Mouse (Mus musculus): ENCODE measurements around the gene Kcne2. TPM values are rescaled to one million over a fixed set of nuclear protein-coding genes. Genes with fewer than 3 reads are reported as not detected.

The Kcne2 gene
- 0.09 and 0.14 TPM in 2 replicates for polyA plus RNA-seq (2015; fragmentation: Nextera tagmentation; extraction: Ambion mirVana)

GRCm38 (mm10) chr16:92292101-92292500 is at the start of gene Kcne2:
Gene Kcne2, plus strand, starts transcription at chr16:92292389.
- Histone ChIP-seq H3K9me3 (no peaks in the 10 kb centered on the region; the same call in 1 of the 2 replicates), H3K4me1 (no peaks in the 10 kb centered on the region), H3K27ac (no peak within 1 kb of the TSS), H3K4me2 (replicated peaks) (no peak within 1 kb of the TSS), H3K27me3 (0 out of 2 replicates have a peak, but pooled peaks cover 8% of the 10 kb centered on the region), H3K36me3 (no peaks in the 10 kb centered on the region), H3K4me3 (no peak within 1 kb of the TSS), H3K9ac (no peak within 1 kb of the TSS)
- ATAC-seq (ENCODE audit: low FRiP score, low read depth), result no peak
- WGBS, result 63% methylated on average over 10 of the region's 10 CpGs

- H3K27me3 ChIP-seq, result no peaks in the 10 kb centered on the region
- WGBS, result 39% methylated on average over 2 of the region's 2 CpGs
- ATAC-seq (ENCODE audit: low FRiP score, low read depth), result no peak
Measured at GRCm38 (mm10) chr16:92245909-92246308, 46.3 kb upstream of the Kcne2 start.

GRCm38 (mm10) chr16:92246974-92247373 is 45.2 kb upstream of the Kcne2 start:
- Histone ChIP-seq H3K36me3 (no peaks in the 10 kb centered on the region), H3K27ac (no peak overlapping the region), H3K9ac (no peak overlapping the region), H3K4me2 (replicated peaks) (no peak overlapping the region), H3K27me3 (no peaks in the 10 kb centered on the region), H3K9me3 (no peaks in the 10 kb centered on the region), H3K4me3 (no peak overlapping the region), H3K4me1 (no peaks in the 10 kb centered on the region)
- no peak for ATAC-seq (ENCODE audit: low FRiP score, low read depth)
- WGBS, result 79% methylated on average over 2 of the region's 2 CpGs

More at GRCm38 (mm10) chr16:92245909-92246308, 46.3 kb upstream of the Kcne2 start:
- no peak overlapping the region for H3K9ac ChIP-seq
- no peak overlapping the region for H3K4me3 ChIP-seq
- no peak overlapping the region for H3K4me2 ChIP-seq (replicated peaks)
- H3K36me3 ChIP-seq, result no peaks in the 10 kb centered on the region
- no peak overlapping the region for H3K27ac ChIP-seq
- no peaks in the 10 kb centered on the region for H3K4me1 ChIP-seq
- no peaks in the 10 kb centered on the region for H3K9me3 ChIP-seq

GRCm38 (mm10) chr16:92247700-92248099 is 44.5 kb upstream of the Kcne2 start:
- Histone ChIP-seq H3K4me3 (no peak overlapping the region), H3K9ac (no peak overlapping the region), H3K4me2 (replicated peaks) (no peak overlapping the region), H3K27ac (no peak overlapping the region), H3K36me3 (no peaks in the 10 kb centered on the region), H3K4me1 (peaks cover 1% of the 10 kb centered on the region), H3K27me3 (no peaks in the 10 kb centered on the region; the same call in 1 of the 2 replicates), H3K9me3 (no peaks in the 10 kb centered on the region)
- 54% methylated on average over 11 of the region's 11 CpGs for WGBS
- no peak for ATAC-seq (ENCODE audit: low FRiP score, low read depth)

- no peak overlapping the region for H3K4me2 ChIP-seq (replicated peaks)
- H3K27ac ChIP-seq, result no peak overlapping the region
- H3K9me3 ChIP-seq, result no peaks in the 10 kb centered on the region
- no peak overlapping the region for H3K9ac ChIP-seq
- H3K27me3 ChIP-seq, result no peaks in the 10 kb centered on the region; the same call in 1 of the 2 replicates
- 76% methylated on average over 3 of the region's 3 CpGs for WGBS
- H3K36me3 ChIP-seq, result no peaks in the 10 kb centered on the region
- H3K4me3 ChIP-seq, result no peak overlapping the region
- peaks cover 6% of the 10 kb centered on the region for H3K4me1 ChIP-seq
- no peak for ATAC-seq (ENCODE audit: low FRiP score, low read depth)
Measured at GRCm38 (mm10) chr16:92249681-92250080, 42.5 kb upstream of the Kcne2 start.

DNA sequence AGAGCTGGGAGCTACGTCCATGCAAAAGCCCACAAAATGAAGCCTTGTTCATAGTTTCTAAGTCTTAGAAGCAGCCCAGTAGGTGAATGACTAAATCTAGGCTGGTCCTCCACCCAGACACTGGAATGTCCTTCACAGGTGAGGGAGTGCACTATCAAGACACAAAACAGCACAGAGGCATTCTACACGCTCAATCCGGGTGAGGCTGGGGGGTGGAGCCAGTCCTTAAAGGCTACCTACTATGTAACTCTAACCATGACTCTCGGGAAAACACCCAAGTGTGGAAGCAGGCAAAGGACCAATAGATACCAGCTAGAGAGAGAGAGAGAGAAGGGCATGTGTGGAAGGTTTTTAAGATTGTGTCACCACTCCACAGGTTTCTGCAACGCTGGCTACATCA is 41.7 kb upstream of the Kcne2 start:
- 89% methylated on average over 5 of the region's 5 CpGs for WGBS
- Histone ChIP-seq H3K27me3 (no peaks in the 10 kb centered on the region; the same call in 1 of the 2 replicates), H3K36me3 (no peaks in the 10 kb centered on the region), H3K4me2 (replicated peaks) (no peak overlapping the region), H3K4me3 (no peak overlapping the region), H3K4me1 (peaks cover 6% of the 10 kb centered on the region), H3K27ac (no peak overlapping the region), H3K9ac (no peak overlapping the region), H3K9me3 (no peaks in the 10 kb centered on the region)
- ATAC-seq (ENCODE audit: low FRiP score, low read depth), result no peak

GRCm38 (mm10) chr16:92254316-92254715 is 37.9 kb upstream of the Kcne2 start:
- WGBS, result 90% methylated on average over 3 of the region's 3 CpGs
- Histone ChIP-seq H3K36me3 (no peaks in the 10 kb centered on the region), H3K4me2 (replicated peaks) (no peak overlapping the region), H3K4me3 (no peak overlapping the region), H3K9me3 (no peaks in the 10 kb centered on the region), H3K27me3 (no peaks in the 10 kb centered on the region; the same call in 1 of the 2 replicates), H3K4me1 (peaks cover 6% of the 10 kb centered on the region), H3K9ac (no peak overlapping the region), H3K27ac (no peak overlapping the region)
- ATAC-seq (ENCODE audit: low FRiP score, low read depth), result no peak

- H3K4me2 ChIP-seq (replicated peaks), result no peak overlapping the region
- no peak overlapping the region for H3K27ac ChIP-seq
- no peaks in the 10 kb centered on the region for H3K36me3 ChIP-seq
- H3K9me3 ChIP-seq, result no peaks in the 10 kb centered on the region
- no peak for ATAC-seq (ENCODE audit: low FRiP score, low read depth)
- 79% methylated on average over 12 of the region's 12 CpGs for WGBS
- no peak overlapping the region for H3K9ac ChIP-seq
- H3K4me1 ChIP-seq, result no peaks in the 10 kb centered on the region
- no peaks in the 10 kb centered on the region for H3K27me3 ChIP-seq
- no peak overlapping the region for H3K4me3 ChIP-seq
Measured at GRCm38 (mm10) chr16:92267861-92268260, 24.3 kb upstream of the Kcne2 start.

- Histone ChIP-seq H3K36me3 (no peaks in the 10 kb centered on the region), H3K27ac (no peak overlapping the region), H3K9ac (no peak overlapping the region), H3K9me3 (no peaks in the 10 kb centered on the region), H3K4me1 (no peaks in the 10 kb centered on the region), H3K27me3 (no peaks in the 10 kb centered on the region), H3K4me2 (replicated peaks) (no peak overlapping the region), H3K4me3 (no peak overlapping the region)
- WGBS, result 48% methylated on average over 5 of the region's 5 CpGs
- no peak for ATAC-seq (ENCODE audit: low FRiP score, low read depth)
Measured at GRCm38 (mm10) chr16:92274516-92274915, 17.7 kb upstream of the Kcne2 start.

DNA sequence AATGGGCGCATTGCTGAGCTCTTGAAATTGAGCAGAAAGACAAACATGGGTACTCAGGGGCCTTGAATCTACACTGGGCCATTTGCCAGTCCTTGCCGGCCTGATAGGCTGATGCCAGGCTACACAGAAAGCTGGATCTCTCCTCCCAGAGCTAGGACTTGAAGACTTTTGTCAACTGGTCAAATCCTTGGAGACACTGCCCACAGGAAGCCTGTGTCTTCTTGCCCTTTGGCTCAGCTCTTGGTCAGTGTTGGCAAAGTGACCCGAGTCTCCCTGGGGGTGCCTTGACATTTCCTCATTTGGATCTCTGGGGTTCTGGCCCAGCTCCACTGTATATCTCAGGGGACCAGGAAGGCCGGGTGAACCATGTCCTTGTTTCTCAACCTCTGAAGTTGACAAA is 16.7 kb upstream of the Kcne2 start:
- Histone ChIP-seq H3K9ac (no peak overlapping the region), H3K4me1 (no peaks in the 10 kb centered on the region), H3K4me2 (replicated peaks) (no peak overlapping the region), H3K27me3 (no peaks in the 10 kb centered on the region), H3K27ac (no peak overlapping the region), H3K36me3 (no peaks in the 10 kb centered on the region), H3K4me3 (no peak overlapping the region), H3K9me3 (no peaks in the 10 kb centered on the region)
- no peak for ATAC-seq (ENCODE audit: low FRiP score, low read depth)
- WGBS, result 86% methylated on average over 4 of the region's 4 CpGs

DNA sequence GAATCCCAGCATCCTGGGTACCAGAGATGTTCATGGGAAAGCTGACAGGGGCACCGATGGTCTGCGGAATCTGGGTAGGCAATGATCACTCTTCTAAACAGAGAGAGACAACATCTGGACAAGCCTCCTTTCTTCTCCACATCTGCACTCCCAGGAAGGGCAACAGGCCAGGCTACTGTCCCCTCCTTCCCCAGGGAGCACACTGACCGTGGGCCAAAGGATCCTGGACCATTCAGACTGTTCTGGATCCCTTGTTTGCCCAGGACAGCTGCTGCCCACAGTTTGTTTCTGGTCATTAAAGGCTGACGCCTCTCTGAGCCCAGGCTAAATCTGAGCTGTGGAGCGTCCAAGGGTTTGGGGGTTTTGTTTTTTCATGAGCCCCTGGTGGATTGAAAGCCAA is 9.5 kb upstream of the Kcne2 start:
- Histone ChIP-seq H3K9me3 (no peaks in the 10 kb centered on the region), H3K27ac (no peak overlapping the region), H3K27me3 (0 out of 2 replicates have a peak, but pooled peaks cover 4% of the 10 kb centered on the region), H3K4me1 (peaks cover 15% of the 10 kb centered on the region), H3K9ac (no peak overlapping the region), H3K4me3 (no peak overlapping the region), H3K4me2 (replicated peaks) (no peak overlapping the region), H3K36me3 (no peaks in the 10 kb centered on the region)
- ATAC-seq (ENCODE audit: low FRiP score, low read depth), result no peak; the same call in 1 of the 2 replicates
- 58% methylated on average over 5 of the region's 5 CpGs for WGBS

GRCm38 (mm10) chr16:92285068-92285467 is 7.1 kb upstream of the Kcne2 start:
- Histone ChIP-seq H3K27me3 (0 out of 2 replicates have a peak, but pooled peaks cover 4% of the 10 kb centered on the region), H3K4me1 (peaks cover 15% of the 10 kb centered on the region), H3K36me3 (no peaks in the 10 kb centered on the region), H3K27ac (no peak overlapping the region), H3K9me3 (no peaks in the 10 kb centered on the region; the same call in 1 of the 2 replicates), H3K4me3 (no peak overlapping the region), H3K4me2 (replicated peaks) (no peak overlapping the region), H3K9ac (no peak overlapping the region)
- no peak for ATAC-seq (ENCODE audit: low FRiP score, low read depth)
- WGBS, result 27% methylated on average over 10 of the region's 10 CpGs

DNA sequence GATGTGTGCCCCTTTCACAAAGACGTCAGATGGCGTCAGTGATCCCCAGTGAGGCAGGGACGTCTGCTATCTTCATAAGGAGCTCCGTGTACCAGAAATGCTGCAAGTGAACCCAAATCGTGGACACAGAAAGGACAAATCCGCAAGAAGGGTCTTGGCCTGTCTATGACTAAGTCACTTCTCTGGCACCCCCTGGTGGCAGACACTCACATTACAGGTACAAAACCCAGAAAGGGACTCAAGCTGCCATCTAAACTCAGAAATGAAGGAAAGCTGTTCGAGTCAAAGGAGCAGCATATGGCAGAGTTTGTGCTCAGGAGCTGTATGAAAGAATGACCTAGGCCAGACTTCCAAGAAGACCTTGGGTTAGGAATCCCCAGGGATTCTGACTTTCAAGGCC is 5.6 kb upstream of the Kcne2 start:
- peaks cover 15% of the 10 kb centered on the region for H3K4me1 ChIP-seq
- H3K9ac ChIP-seq, result no peak overlapping the region
- no peak overlapping the region for H3K27ac ChIP-seq
- no peaks in the 10 kb centered on the region; the same call in 1 of the 2 replicates for H3K9me3 ChIP-seq
- no peaks in the 10 kb centered on the region for H3K36me3 ChIP-seq
- no peak overlapping the region for H3K4me3 ChIP-seq
- 0 out of 2 replicates have a peak, but pooled peaks cover 6% of the 10 kb centered on the region for H3K27me3 ChIP-seq
- WGBS, result 11% methylated on average over 7 of the region's 7 CpGs
- ATAC-seq (ENCODE audit: low FRiP score, low read depth), result peak; percentile 32; the same call in 1 of the 2 replicates
- H3K4me2 ChIP-seq (replicated peaks), result no peak overlapping the region
